Mouse (Mus musculus) monocyte, adult 2 months (primary cell): ENCODE measurements around the gene Pnpla1.
"Not testable (repeated sequence)": the region's sequence is repeated elsewhere in the genome, so short reads cannot be mapped to it uniquely, and the experiment has no call there.

Source experiments
- DNase-seq, 2 experiments: peaks; one replicate each; pipeline ENCODE4 v3.0.0; 2022; ENCODE audit warnings: low spot score in 2 of 2, low read depth in 1 of 2

Gene Pnpla1

DNA sequence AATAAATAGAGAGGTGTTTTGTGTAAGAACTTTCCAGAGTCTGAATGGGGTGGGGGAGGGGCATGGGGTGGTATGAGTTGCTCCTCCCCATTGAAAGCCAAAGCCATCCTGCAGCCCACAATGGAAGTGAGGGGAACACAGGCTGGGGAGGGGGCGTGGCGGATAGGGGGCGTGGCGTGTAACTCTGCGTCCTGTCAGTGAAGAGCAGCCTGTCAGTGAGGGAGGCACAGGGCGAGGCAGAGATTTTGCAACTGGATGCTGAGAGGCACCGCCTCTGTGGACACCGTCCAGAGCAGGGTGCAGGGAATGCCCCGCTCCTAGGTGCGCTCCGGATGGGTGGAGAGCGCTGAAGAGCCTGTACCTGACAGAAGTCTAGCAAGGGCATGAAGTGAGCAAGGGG lies at the start of gene Pnpla1:
Gene Pnpla1 (plus strand): TSS at position 207 of the 400 bp plus-strand sequence.
- DNase-seq: no peak

DNA sequence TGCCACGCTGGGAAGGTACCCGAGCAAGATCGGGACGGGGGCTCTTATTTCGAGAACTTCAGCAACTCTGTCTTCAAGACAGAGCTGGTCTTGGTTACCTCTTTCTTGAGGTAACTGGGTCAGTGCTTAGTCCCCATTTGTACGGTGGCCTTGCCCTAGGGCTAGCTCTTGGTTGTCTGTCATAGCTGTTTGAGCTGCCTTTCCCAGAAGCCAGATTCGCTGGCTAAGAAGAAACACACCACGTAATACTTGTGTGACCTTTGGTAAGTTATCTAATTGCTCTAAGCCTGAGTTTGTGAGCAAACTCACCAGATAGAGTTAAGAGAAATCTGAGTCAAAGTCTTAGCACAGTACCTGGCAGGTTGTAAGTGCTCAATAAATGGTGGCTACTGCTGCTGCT lies 49.5 kb upstream of the Pnpla1 start:
- DNase-seq: no peak

DNA sequence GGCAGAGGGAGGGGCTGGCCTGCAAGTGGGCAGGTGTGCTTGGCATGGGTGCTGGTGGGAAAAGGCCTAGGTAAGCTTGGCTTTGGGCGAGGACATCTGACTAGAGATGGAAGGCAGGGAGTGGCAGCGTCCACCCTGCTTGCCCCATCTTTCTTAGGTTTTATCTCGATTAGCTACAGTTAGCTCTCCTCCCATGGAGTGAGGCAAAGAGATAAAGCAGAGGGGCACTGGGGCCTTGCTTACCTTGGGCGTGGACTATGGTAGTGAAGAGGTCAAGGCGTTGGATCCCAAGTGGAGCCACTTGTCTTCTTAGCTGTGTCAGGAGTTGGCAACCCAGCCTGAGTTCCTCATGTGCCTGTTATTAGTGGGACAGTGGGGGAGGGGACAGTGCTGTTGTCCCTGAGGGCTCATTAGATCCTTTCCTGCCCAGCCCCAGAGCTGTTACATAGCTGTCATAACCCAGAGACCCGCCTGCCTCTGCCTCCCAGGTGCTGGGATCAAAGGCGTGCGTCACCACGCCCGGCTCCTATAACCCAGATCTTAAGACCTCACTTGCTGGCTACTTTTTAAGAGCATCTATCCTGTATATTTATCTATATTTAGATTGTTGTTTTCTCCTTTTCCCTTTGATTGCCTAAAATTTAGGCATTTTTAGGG lies 48.9 kb upstream of the Pnpla1 start:
- no peak for DNase-seq

GRCm38 (mm10) chr17:28812345-28812744 lies 45.9 kb upstream of the Pnpla1 start:
- DNase-seq: no peak

DNA sequence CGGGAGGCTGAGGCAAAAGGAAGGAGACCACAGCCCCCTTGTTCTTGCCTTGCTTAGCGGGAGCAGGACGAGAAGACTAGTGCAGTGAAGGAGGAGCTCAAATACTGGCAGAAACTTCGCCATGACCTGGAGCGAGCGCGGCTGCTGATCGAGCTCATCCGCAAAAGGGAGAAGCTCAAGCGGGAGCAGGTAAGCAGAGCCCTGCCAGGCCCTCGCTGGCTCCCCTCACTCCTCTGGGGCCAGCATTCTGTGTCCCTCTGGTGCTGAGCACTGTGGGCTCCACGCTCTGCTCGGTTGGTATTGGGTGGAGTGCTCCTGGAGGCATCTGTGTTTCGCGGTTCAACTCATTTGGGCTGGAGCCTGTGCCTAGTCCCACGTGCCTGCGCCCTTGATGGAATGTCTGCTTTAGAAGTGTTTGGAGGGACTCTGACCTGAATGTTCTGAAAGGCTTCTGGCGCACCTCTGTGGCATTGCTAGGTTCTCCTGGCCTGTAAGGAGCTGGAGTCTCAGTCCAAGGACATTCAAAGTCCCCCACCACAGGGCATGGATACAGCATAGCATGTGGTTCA lies 43.6 kb upstream of the Pnpla1 start:
- DNase-seq: no peak

GRCm38 (mm10) chr17:28815384-28816004 lies 42.7 kb upstream of the Pnpla1 start:
- no peak for DNase-seq

DNA sequence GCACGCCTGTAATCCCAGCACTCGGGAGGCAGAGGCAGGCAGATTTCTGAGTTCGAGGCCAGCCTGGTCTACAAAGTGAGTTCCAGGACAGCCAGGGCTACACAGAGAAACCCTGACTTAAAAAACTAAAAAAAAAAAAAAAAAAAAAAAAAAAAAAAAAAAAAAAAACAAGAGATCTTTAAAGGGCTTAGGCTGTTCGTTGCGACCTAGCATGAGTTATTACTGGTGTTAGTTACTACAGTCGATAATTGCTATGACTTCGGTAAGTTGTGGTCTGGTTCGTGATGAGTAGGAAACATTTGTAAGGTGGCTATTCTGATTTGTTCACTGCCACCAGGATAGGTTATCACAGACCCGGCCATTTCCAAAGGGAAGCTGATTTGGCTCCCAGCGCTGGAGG lies 41.9 kb upstream of the Pnpla1 start:
- not testable (repeated sequence) for DNase-seq

GRCm38 (mm10) chr17:28816875-28817811 lies 41.1 kb upstream of the Pnpla1 start:
- no peak for DNase-seq

GRCm38 (mm10) chr17:28820189-28820588 lies 38.0 kb upstream of the Pnpla1 start:
- no peak for DNase-seq

DNA sequence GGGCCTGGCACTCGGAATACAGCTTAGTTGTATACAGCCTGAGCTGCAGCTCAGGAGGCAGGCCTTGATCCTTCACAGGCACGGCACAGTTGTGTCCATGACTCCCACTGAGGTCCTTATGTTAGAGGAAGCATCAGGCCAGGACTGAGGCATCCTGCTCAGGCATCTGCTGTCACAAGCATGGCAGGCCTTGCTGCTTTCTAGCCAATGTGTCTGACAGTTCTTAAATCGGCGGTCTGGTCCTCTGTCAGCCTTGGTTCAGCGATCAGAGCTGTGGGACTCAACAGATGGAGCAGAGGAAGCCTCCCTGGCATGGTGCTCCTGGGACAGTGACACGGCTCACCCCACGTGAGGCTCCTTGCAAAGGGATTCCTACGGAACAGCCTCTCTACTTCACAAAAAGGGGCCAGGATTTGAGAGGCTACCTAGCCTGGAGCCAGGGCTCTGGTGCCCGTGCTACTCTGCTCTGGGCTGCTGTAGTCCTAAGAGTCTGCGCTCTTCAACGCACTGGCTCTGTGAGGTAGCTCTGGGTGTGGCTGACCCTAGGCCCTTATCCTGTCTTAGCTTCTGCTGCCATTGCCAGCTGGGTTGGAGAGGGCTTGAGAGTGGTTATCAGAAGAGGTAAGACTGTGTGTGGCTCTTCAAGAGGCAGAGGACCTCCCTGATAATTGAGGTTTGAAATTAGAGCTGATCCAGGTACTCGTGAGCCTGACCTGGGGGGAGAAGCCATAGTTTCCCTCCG lies 35.0 kb upstream of the Pnpla1 start:
- DNase-seq: no peak

GRCm38 (mm10) chr17:28823749-28824148 lies 34.5 kb upstream of the Pnpla1 start:
- DNase-seq: no peak

- DNase-seq: no peak
These were observed 33.3 kb upstream of the Pnpla1 start for GRCm38 (mm10) chr17:28824896-28825295.

DNA sequence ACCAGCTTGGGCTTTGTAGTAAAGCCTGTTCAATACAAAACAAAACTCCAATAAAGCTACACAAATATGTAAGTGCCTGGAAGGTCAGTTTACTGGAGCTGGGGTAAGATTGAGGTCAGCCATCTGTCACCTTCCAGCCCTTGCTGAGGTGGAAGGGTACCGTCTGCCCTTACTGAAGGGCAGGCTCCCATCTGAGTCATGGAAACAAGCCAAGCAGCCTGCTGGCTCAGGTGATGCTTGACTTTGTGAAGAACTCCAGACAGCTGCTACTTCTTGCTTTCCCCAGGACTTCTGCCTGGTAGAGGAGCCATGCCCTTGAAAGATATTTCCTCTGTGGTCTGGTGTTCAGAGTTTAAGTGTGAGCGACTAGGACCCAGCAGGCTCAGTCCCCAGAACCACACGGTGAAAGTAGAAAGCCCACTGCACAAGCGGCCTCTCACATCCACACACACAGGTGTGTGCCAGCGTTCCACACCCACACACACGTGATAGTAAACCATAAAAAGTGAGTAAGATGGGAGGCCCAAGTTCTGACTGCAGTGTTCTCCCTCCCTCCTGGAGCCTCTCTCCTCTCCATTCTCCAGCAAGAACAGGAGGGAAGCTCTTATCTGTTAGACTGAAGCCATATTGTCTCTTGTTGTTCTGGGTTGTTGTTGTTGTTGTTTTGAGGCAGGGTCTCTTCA lies 32.7 kb upstream of the Pnpla1 start:
- DNase-seq: no peak

- no peak for DNase-seq
These were observed 30.5 kb upstream of the Pnpla1 start for GRCm38 (mm10) chr17:28827665-28828231.

GRCm38 (mm10) chr17:28829120-28829519 lies 29.1 kb upstream of the Pnpla1 start:
- no peak for DNase-seq

DNA sequence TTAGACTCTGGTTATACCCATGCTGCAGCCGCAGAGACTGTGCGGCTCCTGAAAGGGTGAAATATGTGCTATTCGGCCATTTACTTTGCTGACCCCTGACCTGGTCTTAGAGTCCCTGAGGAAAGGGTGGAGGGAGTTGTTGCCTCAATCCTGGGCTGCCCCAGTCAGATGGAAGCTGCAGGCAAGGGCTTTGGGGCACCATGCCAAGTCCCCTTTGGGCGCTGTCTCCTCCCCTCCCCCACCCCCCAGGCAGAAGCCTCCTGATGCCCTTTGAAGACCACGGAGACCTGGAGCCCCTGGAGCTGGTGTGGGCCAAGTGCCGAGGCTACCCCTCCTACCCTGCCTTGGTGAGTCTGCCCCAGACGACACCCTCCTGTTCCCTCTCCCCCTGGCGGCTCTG lies 27.1 kb upstream of the Pnpla1 start:
- no peak for DNase-seq

GRCm38 (mm10) chr17:28832040-28832439 lies 26.2 kb upstream of the Pnpla1 start:
- DNase-seq: no peak

DNA sequence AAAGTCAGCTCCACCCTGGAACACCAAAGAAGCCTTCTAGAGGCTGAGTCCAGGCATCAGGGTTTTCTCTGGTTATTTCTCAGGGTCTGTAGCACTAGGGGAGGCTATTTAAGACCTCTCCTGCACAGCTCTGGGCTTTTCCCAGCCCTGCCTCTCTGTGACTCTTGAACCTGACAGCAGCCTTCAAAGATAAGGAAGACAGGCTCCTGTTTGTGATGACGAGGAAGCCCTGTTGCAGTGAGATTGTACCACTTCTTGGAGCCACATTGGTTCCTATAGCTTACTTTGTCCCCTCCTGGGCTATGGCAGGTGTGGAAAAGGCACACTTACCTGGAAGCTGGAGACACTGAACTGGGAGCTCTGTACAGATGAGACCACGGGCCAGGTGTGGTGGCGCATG lies 25.3 kb upstream of the Pnpla1 start:
- no peak for DNase-seq

DNA sequence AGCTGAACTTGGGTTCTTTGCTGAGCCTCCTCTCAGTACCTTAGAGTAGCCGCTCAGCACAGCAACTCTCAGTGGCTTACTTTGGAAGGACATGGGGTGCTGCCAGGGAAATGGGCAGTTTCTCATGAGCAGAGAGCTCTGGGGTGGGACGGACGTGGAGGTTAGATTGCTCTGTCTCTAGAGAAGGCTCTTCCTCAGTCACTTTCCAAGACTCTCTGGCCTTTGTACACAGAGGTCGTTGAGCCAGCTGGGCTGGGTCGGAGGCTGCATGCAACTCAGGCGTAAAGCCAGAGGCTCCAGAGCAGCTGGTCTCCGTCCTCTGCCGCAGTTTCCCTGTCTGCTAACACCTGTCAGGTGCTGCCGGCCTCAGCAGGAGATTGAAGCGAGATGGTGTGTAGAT lies 23.5 kb upstream of the Pnpla1 start:
- no peak for DNase-seq

GRCm38 (mm10) chr17:28837840-28838239 lies 20.4 kb upstream of the Pnpla1 start:
- no peak for DNase-seq
